Mouse (Mus musculus) forebrain, postnatal 0 days (tissue): ENCODE results near the gene Rnase9. TPM values are rescaled to one million over a fixed set of nuclear protein-coding genes. Genes with fewer than 3 reads are reported as not detected.

Experiments
- ATAC-seq: fragments of 200-750 bp; cut with Nextera tagmentation; 2 replicates; pipeline ENCODE4 v1.8.0; 2017; ENCODE audit warnings: mild to moderate bottlenecking, moderate library complexity
- DNase-seq: peaks from one replicate; pipeline ENCODE4 v3.0.0-alpha.2; 2015
- H3K27ac ChIP-seq: fragments of 300-500 bp; sonication (generic); 2 replicates; pipeline ENCODE4 v1.5.1; 2014; ENCODE audit warnings: low read depth, mild to moderate bottlenecking, antibody characterized with exemption, low read length, moderate library complexity, mixed read lengths
- H3K27me3 ChIP-seq: fragments of 300-500 bp; sonication (generic); 2 replicates; pipeline ENCODE4 v1.6.1; 2014; ENCODE audit warnings: mild to moderate bottlenecking, low read length, mixed read lengths; ENCODE audit not compliant: insufficient read depth
- H3K36me3 ChIP-seq: fragments of 300-500 bp; sonication (generic); 2 replicates; pipeline ENCODE4 v1.6.1; 2014; ENCODE audit warnings: mild to moderate bottlenecking, moderate library complexity; ENCODE audit not compliant: insufficient read depth
- H3K4me1 ChIP-seq: fragments of 300-500 bp; sonication (generic); 2 replicates; pipeline ENCODE4 v1.6.1; 2014; ENCODE audit warnings: antibody characterized with exemption; ENCODE audit not compliant: insufficient read depth
- H3K4me2 ChIP-seq: fragments of 300-500 bp; sonication (generic); 2 replicates; pipeline ENCODE4 v1.6.1; 2014; ENCODE audit warnings: low read depth, mild to moderate bottlenecking, moderate library complexity
- H3K4me3 ChIP-seq: fragments of 300-500 bp; sonication (generic); 2 replicates; pipeline ENCODE4 v1.5.1; 2014; ENCODE audit warnings: low read depth, low read length, mixed read lengths
- H3K9ac ChIP-seq: fragments of 300-500 bp; sonication (generic); 2 replicates; pipeline ENCODE4 v1.6.1; 2014; ENCODE audit warnings: mild to moderate bottlenecking
- H3K9me3 ChIP-seq: fragments of 300-500 bp; sonication (generic); 2 replicates; pipeline ENCODE4 v1.6.1; 2016; ENCODE audit warnings: low read length
- CTCF ChIP-seq: sonication (generic); IDR thresholded peaks from 2 replicates; pipeline ENCODE4 v1.5.1; 2016; ENCODE audit warnings: antibody characterized with exemption, control low read depth, low read depth
- WGBS: fragments of 180-500 bp; shearing (Covaris S2); extraction: QIAGEN DNeasy Blood & Tissue Kit; methylation state at CpG from one replicate; pipeline ENCODE4 v1.1.7; 2014; 5-methylcytosine and 5-hydroxymethylcytosine counted together
- polyA plus RNA-seq: library from polyadenylated mRNA; unstranded; fragments of >200 nt; fragmentation: Nextera tagmentation; extraction: Ambion mirVana; gene quantifications from 2 replicates; pipeline ENCODE4 v1.2.1, GENCODE M21; 2015
- total RNA-seq: library from RNA; depleted of rRNA; stranded (reverse); fragments of >200 nt; gene quantifications from 2 replicates; pipeline ENCODE4 v1.2.3, GENCODE M21; 2014

Gene Rnase9
- total and polyA plus RNA-seq, 2 experiments from 2014 or later, result not detected

GRCm38 (mm10) chr14:51085911-51086310 lies 44.2 kb upstream of the Rnase9 start:
- 82% methylated on average over 4 of the region's 4 CpGs for WGBS
- TF ChIP-seq CTCF, result no peak
- H3K27me3 ChIP-seq, result no peaks in the 10 kb centered on the region
- no peaks in the 10 kb centered on the region for H3K36me3 ChIP-seq
- DNase-seq (no peak), ATAC-seq (no peak)
- H3K4me1 ChIP-seq, result no peaks in the 10 kb centered on the region
- no peak overlapping the region for H3K4me2 ChIP-seq
- H3K9ac ChIP-seq, result no peak overlapping the region
- H3K4me3 ChIP-seq, result no peak overlapping the region
- H3K9me3 ChIP-seq, result no peaks in the 10 kb centered on the region
- no peak overlapping the region for H3K27ac ChIP-seq

GRCm38 (mm10) chr14:51085086-51085485 lies 43.4 kb upstream of the Rnase9 start:
- Histone ChIP-seq H3K4me3 (no peak overlapping the region), H3K36me3 (no peaks in the 10 kb centered on the region), H3K9me3 (no peaks in the 10 kb centered on the region), H3K4me2 (no peak overlapping the region), H3K27me3 (no peaks in the 10 kb centered on the region; the same call in 1 of the 2 replicates), H3K27ac (no peak overlapping the region), H3K4me1 (no peaks in the 10 kb centered on the region), H3K9ac (no peak overlapping the region)
- no peak for ATAC-seq
- DNase-seq, result no peak
- TF ChIP-seq CTCF, result no peak
- 81% methylated on average over 2 of the region's 2 CpGs for WGBS

- 7% methylated on average over 7 of the region's 7 CpGs for WGBS
- DNase-seq, result no peak
- no peak overlapping the region for H3K27ac ChIP-seq
- no peaks in the 10 kb centered on the region for H3K36me3 ChIP-seq
- H3K4me3 ChIP-seq, result peak overlapping the region; percentile 50
- ATAC-seq, result no peak
- H3K27me3 ChIP-seq, result no peaks in the 10 kb centered on the region; the same call in 1 of the 2 replicates
- peak overlapping the region; percentile 82 for H3K4me2 ChIP-seq
- no peak for TF ChIP-seq CTCF
- H3K4me1 ChIP-seq, result no peaks in the 10 kb centered on the region
- H3K9me3 ChIP-seq, result no peaks in the 10 kb centered on the region
- no peak overlapping the region for H3K9ac ChIP-seq
Measured at GRCm38 (mm10) chr14:51083805-51084204, 42.1 kb upstream of the Rnase9 start.

DNA sequence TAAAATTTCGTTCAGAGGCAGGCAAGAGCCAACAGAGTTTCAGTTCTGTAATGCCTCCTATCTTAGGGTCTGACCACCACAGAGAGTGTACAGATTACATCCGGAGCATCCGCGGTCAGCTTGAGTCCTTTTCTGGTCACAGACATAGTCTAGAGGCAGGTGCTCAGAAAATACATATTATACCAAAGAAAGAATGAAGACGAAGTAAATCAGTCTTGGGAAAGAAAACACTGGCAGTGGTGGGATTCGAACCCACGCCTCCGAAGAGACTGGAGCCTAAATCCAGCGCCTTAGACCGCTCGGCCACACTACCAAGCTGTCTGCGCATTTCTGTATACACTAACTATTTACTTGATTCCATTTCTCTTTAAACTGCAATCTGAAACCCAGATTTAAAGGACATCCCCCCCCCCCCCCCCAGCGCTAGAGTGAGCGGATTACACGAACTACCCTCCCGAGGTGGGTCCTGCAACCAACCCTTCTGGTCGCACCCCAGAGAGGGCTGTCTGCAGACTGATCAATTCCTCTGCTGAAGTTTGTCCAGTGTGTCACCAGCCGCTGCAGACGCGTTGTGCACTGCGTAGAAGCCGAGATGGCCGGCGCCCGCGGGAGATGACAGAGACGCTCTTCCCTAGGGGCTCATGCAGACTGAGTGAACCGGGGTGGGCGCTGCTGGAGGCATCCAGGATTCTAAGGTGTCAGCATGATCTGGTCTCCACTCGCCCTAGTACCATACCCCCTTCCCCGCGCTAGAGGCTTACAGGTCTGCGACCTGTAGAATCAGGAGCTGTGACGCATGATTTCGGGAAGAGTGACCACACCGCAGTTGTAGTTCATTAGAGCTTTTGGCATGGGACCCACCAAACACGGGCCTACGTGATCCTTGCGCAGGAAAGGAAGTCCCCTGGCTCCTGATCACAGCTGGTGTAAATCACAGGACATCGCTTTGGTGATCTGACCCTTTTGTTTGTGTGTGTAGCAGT lies 41.2 kb upstream of the Rnase9 start:
- H3K9me3 ChIP-seq, result no peaks in the 10 kb centered on the region
- ATAC-seq (peak; percentile 78), DNase-seq (peak; percentile 64)
- no peak for TF ChIP-seq CTCF
- H3K36me3 ChIP-seq, result no peaks in the 10 kb centered on the region
- WGBS, result 3% methylated on average over 38 of the region's 40 CpGs
- H3K4me2 ChIP-seq, result peak overlapping the region; percentile 82
- no peaks in the 10 kb centered on the region; the same call in 1 of the 2 replicates for H3K27me3 ChIP-seq
- no peak overlapping the region for H3K27ac ChIP-seq
- H3K9ac ChIP-seq, result peak overlapping the region; percentile 54
- peak overlapping the region; percentile 50 for H3K4me3 ChIP-seq
- H3K4me1 ChIP-seq, result no peaks in the 10 kb centered on the region

GRCm38 (mm10) chr14:51081035-51081434 lies 39.4 kb upstream of the Rnase9 start:
- 96% methylated on average over 2 of the region's 2 CpGs for WGBS
- TF ChIP-seq CTCF, result no peak
- H3K36me3 ChIP-seq, result no peaks in the 10 kb centered on the region
- H3K4me2 ChIP-seq, result no peak overlapping the region
- no peak overlapping the region for H3K4me3 ChIP-seq
- H3K27me3 ChIP-seq, result no peaks in the 10 kb centered on the region; the same call in 1 of the 2 replicates
- H3K4me1 ChIP-seq, result no peaks in the 10 kb centered on the region
- no peak overlapping the region for H3K9ac ChIP-seq
- no peaks in the 10 kb centered on the region for H3K9me3 ChIP-seq
- ATAC-seq, result no peak
- no peak for DNase-seq
- no peak overlapping the region for H3K27ac ChIP-seq

GRCm38 (mm10) chr14:51079180-51079579 lies 37.5 kb upstream of the Rnase9 start:
- ATAC-seq, result no peak
- no peak overlapping the region for H3K4me3 ChIP-seq
- no peaks in the 10 kb centered on the region for H3K9me3 ChIP-seq
- DNase-seq, result no peak
- H3K4me2 ChIP-seq, result no peak overlapping the region
- no peak for TF ChIP-seq CTCF
- no peaks in the 10 kb centered on the region for H3K4me1 ChIP-seq
- no peaks in the 10 kb centered on the region for H3K36me3 ChIP-seq
- no peak overlapping the region for H3K27ac ChIP-seq
- 98% methylated on average over 1 of the region's 1 CpGs for WGBS
- H3K9ac ChIP-seq, result no peak overlapping the region
- no peaks in the 10 kb centered on the region; the same call in 1 of the 2 replicates for H3K27me3 ChIP-seq

- Histone ChIP-seq H3K27me3 (no peaks in the 10 kb centered on the region), H3K4me3 (no peak within 1 kb of the TSS), H3K9me3 (no peaks in the 10 kb centered on the region), H3K9ac (no peak within 1 kb of the TSS), H3K4me2 (no peak within 1 kb of the TSS), H3K27ac (no peak within 1 kb of the TSS), H3K4me1 (no peaks in the 10 kb centered on the region), H3K36me3 (no peaks in the 10 kb centered on the region)
- TF ChIP-seq CTCF, result no peak
- WGBS, result 89% methylated on average over 3 of the region's 3 CpGs
- DNase-seq (no peak), ATAC-seq (no peak)
Measured at GRCm38 (mm10) chr14:51074335-51074734, 32.7 kb upstream of the Rnase9 start, which contains the start of gene Olfr750. Gene Olfr750, minus strand, starts transcription at chr14:51074435.
